Mouse (Mus musculus) kidney, adult 2 months (tissue): ENCODE measurements around the gene Pde6g.

Experiments used
- CTCF ChIP-seq: fragments of 200-500 bp; conservative IDR thresholded peaks from 2 replicates; pipeline ENCODE4 v1.5.1; 2011; ENCODE audit warnings: low read depth, mild to moderate bottlenecking, control low read depth, low read length, moderate library complexity, mixed read lengths; ENCODE audit not compliant: insufficient read depth, insufficient read length
- POLR2A ChIP-seq: fragments of 200-500 bp; IDR thresholded peaks from one replicate; pipeline ENCODE4 v1.6.1; 2011; ENCODE audit warnings: low read depth, low read length, control low read depth

DNA sequence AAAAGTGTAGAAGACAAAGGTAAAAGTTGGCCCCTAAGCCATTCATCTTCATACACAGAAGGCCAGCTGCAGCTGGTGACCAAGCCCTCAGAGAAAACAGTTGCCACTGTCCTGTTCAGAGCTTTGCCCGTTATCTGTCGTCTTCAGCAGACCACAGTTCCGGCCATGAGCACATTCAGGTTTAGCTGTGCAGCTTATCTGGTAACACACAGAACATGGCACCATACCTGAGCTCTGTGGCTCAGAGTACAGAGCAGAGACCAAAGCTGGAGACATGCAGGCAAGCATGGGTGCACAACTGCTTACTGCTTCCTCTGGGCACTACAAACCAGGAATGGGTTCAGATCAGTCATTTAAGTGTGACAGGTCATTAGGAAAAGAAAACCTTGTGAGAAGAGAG, 47.4 kb downstream of the Pde6g start:
- TF ChIP-seq CTCF = no peak
- TF ChIP-seq POLR2A = no peak
